Mouse (Mus musculus) liver, embryonic 12.5 days (tissue): Measurements from ENCODE around the gene Ppp2r3a. TPM values are rescaled to one million over a fixed set of nuclear protein-coding genes. Genes with fewer than 3 reads are reported as not detected.

ENCODE experiments used
- ATAC-seq: fragments of 200-750 bp; cut with Nextera tagmentation; 2 replicates; pipeline ENCODE4 v1.8.0; 2017; ENCODE audit warnings: moderate number of reproducible peaks, mild to moderate bottlenecking, moderate library complexity
- H3K27ac ChIP-seq: fragments of 300-500 bp; sonication (generic); 2 replicates; pipeline ENCODE4 v1.5.1; 2016; ENCODE audit warnings: mild to moderate bottlenecking
- H3K27me3 ChIP-seq: fragments of 300-500 bp; sonication (generic); replicated peaks from 2 replicates; pipeline ENCODE4 v1.6.1; 2016; ENCODE audit warnings: mild to moderate bottlenecking, moderate library complexity
- H3K36me3 ChIP-seq: fragments of 300-500 bp; sonication (generic); 2 replicates; pipeline ENCODE4 v1.6.1; 2016; ENCODE audit warnings: mild to moderate bottlenecking, moderate library complexity
- H3K4me1 ChIP-seq: fragments of 300-500 bp; sonication (generic); 2 replicates; pipeline ENCODE4 v1.6.1; 2016
- H3K4me2 ChIP-seq: fragments of 300-500 bp; sonication (generic); 2 replicates; pipeline ENCODE4 v1.6.1; 2016; ENCODE audit warnings: mild to moderate bottlenecking, moderate library complexity
- H3K4me3 ChIP-seq: fragments of 300-500 bp; sonication (generic); 2 replicates; pipeline ENCODE4 v1.5.1; 2016; ENCODE audit warnings: mild to moderate bottlenecking, moderate library complexity
- H3K9ac ChIP-seq: fragments of 300-500 bp; sonication (generic); 2 replicates; pipeline ENCODE4 v1.6.1; 2016; ENCODE audit warnings: mild to moderate bottlenecking, moderate library complexity
- H3K9me3 ChIP-seq: fragments of 300-500 bp; sonication (generic); replicated peaks from 2 replicates; pipeline ENCODE4 v1.6.1; 2016; ENCODE audit warnings: mild to moderate bottlenecking, moderate library complexity
- WGBS: fragments of 180-500 bp; shearing (Covaris S2); methylation state at CpG from one replicate; pipeline ENCODE4 v1.1.7; 2016; ENCODE audit not compliant: insufficient replicate concordance; 5-methylcytosine and 5-hydroxymethylcytosine counted together
- polyA plus RNA-seq: library from polyadenylated mRNA; unstranded; fragments of >200 nt; fragmentation: Nextera tagmentation; extraction: Ambion mirVana; gene quantifications from 2 replicates; pipeline ENCODE4 v1.2.1, GENCODE M21; 2016

Gene Ppp2r3a
- polyA plus RNA-seq, 1 experiment from 2014 or later: 4.0 TPM

DNA sequence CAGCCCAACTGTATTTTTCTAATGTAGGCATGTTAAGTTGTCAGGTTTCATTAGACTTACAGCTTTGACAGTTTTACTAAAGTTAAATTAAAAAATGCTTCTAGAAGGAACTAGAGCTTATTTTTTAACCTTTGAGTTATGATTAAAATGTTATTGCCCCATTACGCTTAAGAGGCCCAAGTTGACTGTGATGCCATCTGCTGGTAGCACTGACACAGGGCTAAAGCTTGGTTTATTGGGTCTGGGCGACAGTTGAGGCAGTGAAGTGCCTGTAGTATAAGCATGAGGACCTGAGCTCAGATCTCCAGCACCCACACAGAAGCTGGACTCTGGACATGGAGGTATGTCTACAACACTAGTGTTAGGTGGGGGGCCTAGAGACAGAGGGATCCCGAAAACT is 47.5 kb downstream of the Ppp2r3a start:
- no peaks in the 10 kb centered on the region for H3K27me3 ChIP-seq
- H3K27ac ChIP-seq: no peak overlapping the region
- no peak overlapping the region for H3K4me2 ChIP-seq
- no peaks in the 10 kb centered on the region for H3K36me3 ChIP-seq
- H3K4me1 ChIP-seq: peaks cover 7% of the 10 kb centered on the region; the same call in 1 of the 2 replicates
- no peak overlapping the region for H3K4me3 ChIP-seq
- no peak overlapping the region for H3K9ac ChIP-seq
- 70% methylated on average over 3 of the region's 3 CpGs for WGBS
- H3K9me3 ChIP-seq: no peaks in the 10 kb centered on the region
- no peak for ATAC-seq

DNA sequence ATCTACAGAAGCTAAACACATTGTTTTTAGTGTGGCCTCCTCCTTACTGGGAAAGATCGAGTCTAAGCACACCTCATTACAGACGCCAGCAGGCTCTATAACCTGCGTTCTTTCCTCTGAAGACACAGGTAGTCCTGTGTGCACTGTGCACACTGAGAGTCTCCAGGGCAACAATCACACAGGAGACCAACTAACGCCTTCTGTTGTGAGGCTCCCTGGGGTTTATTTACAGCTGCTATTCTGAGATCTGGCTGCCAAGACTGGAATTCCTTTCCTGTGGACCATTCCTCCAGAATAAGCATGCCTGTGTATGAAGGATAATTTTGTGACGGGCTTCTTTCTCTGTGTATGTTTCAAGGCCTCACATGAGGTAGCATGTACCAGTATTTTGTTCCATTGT is 51.0 kb downstream of the Ppp2r3a start:
- H3K4me3 ChIP-seq: no peak overlapping the region
- H3K36me3 ChIP-seq: no peaks in the 10 kb centered on the region
- no peaks in the 10 kb centered on the region for H3K27me3 ChIP-seq
- H3K9me3 ChIP-seq: no peaks in the 10 kb centered on the region
- WGBS: 68% methylated on average over 5 of the region's 5 CpGs
- ATAC-seq: no peak
- no peak overlapping the region for H3K9ac ChIP-seq
- H3K4me1 ChIP-seq: no peaks in the 10 kb centered on the region
- no peak overlapping the region for H3K27ac ChIP-seq
- no peak overlapping the region for H3K4me2 ChIP-seq

- no peaks in the 10 kb centered on the region for H3K9me3 ChIP-seq
- H3K4me2 ChIP-seq: no peak overlapping the region
- no peak for ATAC-seq
- no peak overlapping the region for H3K4me3 ChIP-seq
- no peak overlapping the region for H3K9ac ChIP-seq
- H3K27me3 ChIP-seq: no peaks in the 10 kb centered on the region
- H3K4me1 ChIP-seq: no peaks in the 10 kb centered on the region
- no peaks in the 10 kb centered on the region for H3K36me3 ChIP-seq
- WGBS: 64% methylated on average over 6 of the region's 6 CpGs
- no peak overlapping the region for H3K27ac ChIP-seq
Measured at GRCm38 (mm10) chr9:101198804-101199203, 52.8 kb downstream of the Ppp2r3a start.

DNA sequence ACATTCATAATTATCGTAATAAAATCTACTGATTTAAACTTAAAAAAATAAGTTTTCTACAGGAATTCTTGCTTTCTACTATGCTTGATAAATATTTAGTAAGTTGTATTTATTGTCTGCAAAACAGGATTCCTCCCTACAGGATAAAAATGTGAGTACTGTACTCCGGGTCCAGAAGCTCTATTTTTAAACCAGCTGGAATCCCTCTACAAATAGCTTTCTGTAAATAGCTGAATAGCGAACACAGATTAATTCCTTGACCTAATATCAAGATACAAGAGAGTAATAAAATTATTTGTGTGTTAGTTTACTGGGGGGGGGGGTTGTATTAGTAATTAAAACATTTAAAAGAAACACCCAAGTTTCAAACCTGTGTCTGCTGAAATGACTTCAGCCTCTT is 53.3 kb downstream of the Ppp2r3a start:
- no peak overlapping the region for H3K4me2 ChIP-seq
- no peaks in the 10 kb centered on the region for H3K27me3 ChIP-seq
- no peak overlapping the region for H3K27ac ChIP-seq
- H3K4me3 ChIP-seq: no peak overlapping the region
- no peak for ATAC-seq
- no peaks in the 10 kb centered on the region for H3K4me1 ChIP-seq
- H3K9me3 ChIP-seq: no peaks in the 10 kb centered on the region
- H3K36me3 ChIP-seq: no peaks in the 10 kb centered on the region
- no peak overlapping the region for H3K9ac ChIP-seq
- WGBS: 70% methylated on average over 3 of the region's 3 CpGs

DNA sequence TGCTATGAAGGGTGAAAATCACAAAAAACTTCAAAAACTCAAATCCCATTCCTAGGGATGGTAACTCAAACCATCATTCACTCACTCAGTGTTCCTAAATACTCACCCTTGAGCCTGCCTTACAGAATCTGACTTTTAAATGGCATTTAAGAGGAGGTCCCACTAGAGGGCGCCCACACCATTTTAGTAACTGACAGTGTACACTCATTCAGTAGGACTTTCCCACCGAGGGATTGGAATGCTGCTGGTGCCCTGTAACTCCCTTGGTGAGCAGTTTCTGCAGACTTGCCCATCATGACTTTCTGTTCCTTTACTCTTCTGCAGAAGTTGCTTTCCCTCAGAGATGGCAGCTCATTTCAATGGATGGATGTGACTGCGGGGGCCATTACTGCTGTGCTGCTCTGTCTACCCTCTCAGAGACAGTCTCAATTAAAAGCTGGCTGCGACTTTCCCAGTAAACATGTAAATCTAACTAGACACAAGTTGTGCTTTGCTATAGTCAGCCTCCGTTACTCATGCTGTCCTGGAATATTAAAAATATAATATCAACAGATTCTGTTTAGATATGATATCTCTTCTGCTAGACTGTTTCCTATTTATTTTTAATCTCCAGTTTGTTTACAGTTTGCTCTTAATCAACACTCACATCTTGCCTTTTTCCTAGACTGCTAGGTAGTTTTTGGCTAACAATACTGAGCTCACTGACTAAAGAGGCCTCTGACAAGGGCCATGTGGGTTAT is 69.5 kb downstream of the Ppp2r3a start:
- Histone ChIP-seq H3K4me3 (no peak overlapping the region), H3K27me3 (no peaks in the 10 kb centered on the region), H3K9ac (no peak overlapping the region), H3K4me2 (no peak overlapping the region), H3K9me3 (no peaks in the 10 kb centered on the region), H3K27ac (no peak overlapping the region), H3K36me3 (peaks cover 25% of the 10 kb centered on the region), H3K4me1 (peaks cover 3% of the 10 kb centered on the region; the same call in 1 of the 2 replicates)
- 37% methylated on average over 5 of the region's 5 CpGs for WGBS
- ATAC-seq: peak; percentile 61

GRCm38 (mm10) chr9:101181291-101181690 is 70.3 kb downstream of the Ppp2r3a start:
- Histone ChIP-seq H3K9ac (no peak overlapping the region), H3K4me3 (no peak overlapping the region), H3K4me1 (peaks cover 3% of the 10 kb centered on the region; the same call in 1 of the 2 replicates), H3K4me2 (no peak overlapping the region), H3K9me3 (no peaks in the 10 kb centered on the region), H3K36me3 (peaks cover 26% of the 10 kb centered on the region), H3K27me3 (no peaks in the 10 kb centered on the region), H3K27ac (no peak overlapping the region)
- no peak for ATAC-seq
- 77% methylated on average over 6 of the region's 6 CpGs for WGBS

DNA sequence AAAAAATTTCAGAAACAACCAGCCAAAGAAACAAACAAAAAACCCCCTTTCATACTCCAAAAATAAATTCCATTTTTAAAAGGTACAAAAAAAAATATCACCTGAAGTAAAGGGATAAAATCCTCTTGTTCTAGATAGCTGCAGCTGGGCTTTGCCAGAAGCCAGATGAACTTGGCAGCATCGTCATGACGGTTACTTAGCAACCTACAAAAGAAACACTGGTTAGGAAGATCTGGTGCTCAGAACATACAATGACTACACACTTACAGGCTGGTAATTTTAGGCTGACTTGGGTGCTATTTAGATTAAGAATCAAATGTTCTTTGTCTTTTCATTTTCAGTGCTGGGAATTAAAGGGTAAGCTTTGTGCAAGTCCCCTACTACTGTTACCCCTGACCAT is 71.4 kb downstream of the Ppp2r3a start:
- no peak overlapping the region for H3K4me2 ChIP-seq
- no peak overlapping the region for H3K27ac ChIP-seq
- no peaks in the 10 kb centered on the region for H3K27me3 ChIP-seq
- ATAC-seq: no peak
- H3K4me1 ChIP-seq: peaks cover 3% of the 10 kb centered on the region; the same call in 1 of the 2 replicates
- no peak overlapping the region for H3K9ac ChIP-seq
- no peaks in the 10 kb centered on the region for H3K9me3 ChIP-seq
- no peak overlapping the region for H3K4me3 ChIP-seq
- 71% methylated on average over 2 of the region's 2 CpGs for WGBS
- peaks cover 26% of the 10 kb centered on the region for H3K36me3 ChIP-seq

GRCm38 (mm10) chr9:101160627-101161026 is 91.0 kb downstream of the Ppp2r3a start:
- no peak overlapping the region for H3K4me2 ChIP-seq
- no peaks in the 10 kb centered on the region for H3K4me1 ChIP-seq
- H3K36me3 ChIP-seq: 0 out of 2 replicates have a peak, but pooled peaks cover 5% of the 10 kb centered on the region
- H3K9me3 ChIP-seq: no peaks in the 10 kb centered on the region
- H3K9ac ChIP-seq: no peak overlapping the region
- no peak overlapping the region for H3K4me3 ChIP-seq
- 67% methylated on average over 1 of the region's 1 CpGs for WGBS
- no peaks in the 10 kb centered on the region for H3K27me3 ChIP-seq
- no peak for ATAC-seq
- H3K27ac ChIP-seq: no peak overlapping the region

DNA sequence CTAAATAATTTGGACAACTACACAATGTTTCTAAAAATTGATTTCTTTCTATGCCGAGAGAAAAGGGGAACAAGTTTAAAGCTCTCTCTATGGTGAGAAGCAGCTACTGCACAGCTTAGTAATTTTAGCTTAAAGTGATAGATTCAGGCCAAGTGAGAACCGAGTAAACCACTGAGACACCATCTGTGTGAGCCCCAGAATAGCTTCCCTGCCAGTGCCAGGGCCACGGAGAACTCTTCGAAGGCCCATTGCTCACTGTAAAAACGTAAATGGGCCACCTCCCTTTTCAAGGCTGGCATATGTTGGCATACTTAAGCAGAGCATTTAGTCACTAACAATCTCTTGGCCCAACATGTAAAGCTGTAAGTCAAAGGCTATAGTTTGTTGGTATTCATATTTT is 91.5 kb downstream of the Ppp2r3a start:
- H3K36me3 ChIP-seq: 0 out of 2 replicates have a peak, but pooled peaks cover 5% of the 10 kb centered on the region
- ATAC-seq: no peak
- no peak overlapping the region for H3K9ac ChIP-seq
- H3K27me3 ChIP-seq: no peaks in the 10 kb centered on the region
- 60% methylated on average over 5 of the region's 5 CpGs for WGBS
- no peaks in the 10 kb centered on the region for H3K4me1 ChIP-seq
- H3K4me2 ChIP-seq: no peak overlapping the region
- H3K9me3 ChIP-seq: no peaks in the 10 kb centered on the region
- H3K4me3 ChIP-seq: no peak overlapping the region
- no peak overlapping the region for H3K27ac ChIP-seq

DNA sequence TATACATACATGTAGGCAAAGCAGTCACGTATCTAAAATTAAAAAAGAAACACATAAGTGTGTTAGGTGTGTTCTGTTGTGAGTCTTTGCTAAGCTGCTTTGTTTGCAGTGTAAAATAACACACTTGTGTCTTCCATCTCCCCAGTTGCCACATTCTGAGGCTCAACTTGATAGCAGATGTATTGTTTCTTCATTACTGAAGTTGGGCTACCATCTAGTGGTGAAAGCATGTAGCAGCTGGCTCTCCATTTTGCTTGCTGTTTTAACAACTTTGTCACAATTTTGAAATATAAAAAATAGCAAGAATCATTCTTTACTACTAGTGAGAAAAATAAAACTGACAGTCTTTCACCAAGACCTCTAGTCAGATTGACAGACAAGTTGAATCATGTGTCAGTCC is 92.2 kb downstream of the Ppp2r3a start:
- no peaks in the 10 kb centered on the region for H3K27me3 ChIP-seq
- no peak overlapping the region for H3K9ac ChIP-seq
- 72% methylated on average over 1 of the region's 1 CpGs for WGBS
- H3K9me3 ChIP-seq: no peaks in the 10 kb centered on the region
- H3K4me2 ChIP-seq: no peak overlapping the region
- 0 out of 2 replicates have a peak, but pooled peaks cover 5% of the 10 kb centered on the region for H3K36me3 ChIP-seq
- no peaks in the 10 kb centered on the region for H3K4me1 ChIP-seq
- no peak for ATAC-seq
- H3K27ac ChIP-seq: no peak overlapping the region
- no peak overlapping the region for H3K4me3 ChIP-seq

GRCm38 (mm10) chr9:101152872-101153271 is 98.7 kb downstream of the Ppp2r3a start:
- Histone ChIP-seq H3K9ac (no peak overlapping the region), H3K4me3 (no peak overlapping the region), H3K9me3 (no peaks in the 10 kb centered on the region), H3K36me3 (peaks cover 3% of the 10 kb centered on the region), H3K4me1 (no peaks in the 10 kb centered on the region), H3K27ac (no peak overlapping the region), H3K4me2 (no peak overlapping the region), H3K27me3 (no peaks in the 10 kb centered on the region)
- WGBS: 58% methylated on average over 5 of the region's 5 CpGs
- ATAC-seq: no peak

- WGBS: 82% methylated on average over 4 of the region's 4 CpGs
- no peaks in the 10 kb centered on the region for H3K27me3 ChIP-seq
- H3K9me3 ChIP-seq: no peaks in the 10 kb centered on the region
- H3K4me3 ChIP-seq: no peak overlapping the region
- no peak overlapping the region for H3K9ac ChIP-seq
- no peak for ATAC-seq
- H3K4me2 ChIP-seq: no peak overlapping the region
- H3K27ac ChIP-seq: no peak overlapping the region
- H3K4me1 ChIP-seq: no peaks in the 10 kb centered on the region
- H3K36me3 ChIP-seq: peaks cover 2% of the 10 kb centered on the region; the same call in 1 of the 2 replicates
Measured at GRCm38 (mm10) chr9:101143635-101144034, 108.0 kb downstream of the Ppp2r3a start.
